Mouse (Mus musculus) forebrain, embryonic 13.5 days (tissue): ENCODE results near the gene Stxbp6. TPM values are rescaled to one million over a fixed set of nuclear protein-coding genes. Genes with fewer than 3 reads are reported as not detected.

ENCODE experiments used
- ATAC-seq: fragments of 200-750 bp; cut with Nextera tagmentation; 2 replicates; pipeline ENCODE4 v1.8.0; 2017
- H3K27ac ChIP-seq: fragments of 300-500 bp; sonication (generic); 2 replicates; pipeline ENCODE4 v1.5.1; 2015; ENCODE audit warnings: inconsistent platforms, mild to moderate bottlenecking, moderate library complexity
- H3K27me3 ChIP-seq: fragments of 300-500 bp; sonication (generic); 2 replicates; pipeline ENCODE4 v1.6.1; 2015; ENCODE audit warnings: mild to moderate bottlenecking, inconsistent platforms
- H3K36me3 ChIP-seq: fragments of 300-500 bp; sonication (generic); 2 replicates; pipeline ENCODE4 v1.6.1; 2015; ENCODE audit warnings: mild to moderate bottlenecking, inconsistent platforms; ENCODE audit not compliant: poor library complexity, severe bottlenecking
- H3K4me1 ChIP-seq: fragments of 300-500 bp; sonication (generic); 2 replicates; pipeline ENCODE4 v1.6.1; 2015; ENCODE audit warnings: inconsistent platforms
- H3K4me2 ChIP-seq: fragments of 300-500 bp; sonication (generic); 2 replicates; pipeline ENCODE4 v1.6.1; 2015; ENCODE audit warnings: inconsistent platforms, mild to moderate bottlenecking, moderate library complexity
- H3K4me3 ChIP-seq: fragments of 300-500 bp; sonication (generic); 2 replicates; pipeline ENCODE4 v1.5.1; 2015; ENCODE audit warnings: mild to moderate bottlenecking, inconsistent platforms
- H3K9ac ChIP-seq: fragments of 300-500 bp; sonication (generic); 2 replicates; pipeline ENCODE4 v1.6.1; 2015; ENCODE audit warnings: mild to moderate bottlenecking, inconsistent platforms
- H3K9me3 ChIP-seq: fragments of 300-500 bp; sonication (generic); replicated peaks from 2 replicates; pipeline ENCODE4 v1.6.1; 2016; ENCODE audit warnings: inconsistent platforms
- WGBS: fragments of 180-500 bp; shearing (Covaris S2); methylation state at CpG from one replicate; pipeline ENCODE4 v1.1.7; 2015; 5-methylcytosine and 5-hydroxymethylcytosine counted together
- polyA plus RNA-seq: library from polyadenylated mRNA; unstranded; fragments of >200 nt; fragmentation: Nextera tagmentation; extraction: Ambion mirVana; gene quantifications from 2 replicates; pipeline ENCODE4 v1.2.1, GENCODE M21; 2015

The Stxbp6 gene
- polyA plus RNA-seq, 1 experiment from 2014 or later, result 9.9 TPM

- H3K4me3 ChIP-seq, result no peak overlapping the region
- no peaks in the 10 kb centered on the region for H3K9me3 ChIP-seq
- H3K4me2 ChIP-seq, result no peak overlapping the region
- no peaks in the 10 kb centered on the region for H3K36me3 ChIP-seq
- no peak overlapping the region for H3K9ac ChIP-seq
- peaks cover 15% of the 10 kb centered on the region; the same call in 1 of the 2 replicates for H3K4me1 ChIP-seq
- no peak overlapping the region for H3K27ac ChIP-seq
- WGBS, result 56% methylated on average over 5 of the region's 5 CpGs
- ATAC-seq, result peak; percentile 91
- H3K27me3 ChIP-seq, result no peaks in the 10 kb centered on the region
Observed at GRCm38 (mm10) chr12:45013246-45013756, 61.2 kb downstream of the Stxbp6 start.

- 65% methylated on average over 11 of the region's 11 CpGs for WGBS
- Histone ChIP-seq H3K9ac (no peak overlapping the region), H3K36me3 (no peaks in the 10 kb centered on the region), H3K27me3 (no peaks in the 10 kb centered on the region), H3K4me3 (no peak overlapping the region), H3K4me1 (peaks cover 15% of the 10 kb centered on the region; the same call in 1 of the 2 replicates), H3K9me3 (no peaks in the 10 kb centered on the region), H3K27ac (no peak overlapping the region), H3K4me2 (no peak overlapping the region)
- ATAC-seq, result no peak
Observed at GRCm38 (mm10) chr12:45011436-45012089, 62.9 kb downstream of the Stxbp6 start.

- Histone ChIP-seq H3K4me2 (no peak overlapping the region), H3K27ac (no peak overlapping the region), H3K27me3 (no peaks in the 10 kb centered on the region), H3K9me3 (no peaks in the 10 kb centered on the region), H3K9ac (no peak overlapping the region), H3K4me3 (no peak overlapping the region), H3K36me3 (no peaks in the 10 kb centered on the region), H3K4me1 (peaks cover 15% of the 10 kb centered on the region; the same call in 1 of the 2 replicates)
- ATAC-seq, result no peak
Observed at GRCm38 (mm10) chr12:45011006-45011405, 63.5 kb downstream of the Stxbp6 start.

- H3K27ac ChIP-seq, result no peak overlapping the region
- peaks cover 15% of the 10 kb centered on the region; the same call in 1 of the 2 replicates for H3K4me1 ChIP-seq
- no peak overlapping the region for H3K9ac ChIP-seq
- H3K4me3 ChIP-seq, result no peak overlapping the region
- H3K9me3 ChIP-seq, result no peaks in the 10 kb centered on the region
- H3K36me3 ChIP-seq, result no peaks in the 10 kb centered on the region
- WGBS, result 92% methylated on average over 2 of the region's 2 CpGs
- no peaks in the 10 kb centered on the region for H3K27me3 ChIP-seq
- ATAC-seq, result no peak
- no peak overlapping the region for H3K4me2 ChIP-seq
Observed at GRCm38 (mm10) chr12:45009984-45010611, 64.4 kb downstream of the Stxbp6 start.

GRCm38 (mm10) chr12:45006569-45006968 lies 67.9 kb downstream of the Stxbp6 start:
- no peaks in the 10 kb centered on the region for H3K27me3 ChIP-seq
- H3K9ac ChIP-seq, result no peak overlapping the region
- ATAC-seq, result no peak
- H3K4me3 ChIP-seq, result no peak overlapping the region
- no peaks in the 10 kb centered on the region for H3K9me3 ChIP-seq
- peaks cover under 1% of the 10 kb centered on the region; the same call in 1 of the 2 replicates for H3K4me1 ChIP-seq
- no peaks in the 10 kb centered on the region for H3K36me3 ChIP-seq
- no peak overlapping the region for H3K27ac ChIP-seq
- WGBS, result 86% methylated on average over 2 of the region's 2 CpGs
- no peak overlapping the region for H3K4me2 ChIP-seq

- no peak overlapping the region for H3K4me2 ChIP-seq
- H3K9ac ChIP-seq, result no peak overlapping the region
- no peak overlapping the region for H3K4me3 ChIP-seq
- H3K9me3 ChIP-seq, result no peaks in the 10 kb centered on the region
- no peak for ATAC-seq
- no peaks in the 10 kb centered on the region for H3K36me3 ChIP-seq
- 92% methylated on average over 4 of the region's 4 CpGs for WGBS
- H3K27ac ChIP-seq, result no peak overlapping the region
- no peaks in the 10 kb centered on the region for H3K4me1 ChIP-seq
- H3K27me3 ChIP-seq, result no peaks in the 10 kb centered on the region
Observed at GRCm38 (mm10) chr12:45006049-45006448, 68.5 kb downstream of the Stxbp6 start.

GRCm38 (mm10) chr12:45001996-45002395 lies 72.5 kb downstream of the Stxbp6 start:
- H3K36me3 ChIP-seq, result no peaks in the 10 kb centered on the region
- H3K9ac ChIP-seq, result no peak overlapping the region
- H3K4me2 ChIP-seq, result no peak overlapping the region
- H3K9me3 ChIP-seq, result no peaks in the 10 kb centered on the region
- H3K27me3 ChIP-seq, result no peaks in the 10 kb centered on the region
- WGBS, result 87% methylated on average over 1 of the region's 1 CpGs
- no peak overlapping the region for H3K4me3 ChIP-seq
- no peak for ATAC-seq
- H3K27ac ChIP-seq, result no peak overlapping the region
- H3K4me1 ChIP-seq, result no peaks in the 10 kb centered on the region

GRCm38 (mm10) chr12:44997422-44997821 lies 77.1 kb downstream of the Stxbp6 start:
- Histone ChIP-seq H3K27me3 (no peaks in the 10 kb centered on the region), H3K4me3 (no peak overlapping the region)
- WGBS, result 92% methylated on average over 4 of the region's 4 CpGs

GRCm38 (mm10) chr12:44996897-44997296 lies 77.6 kb downstream of the Stxbp6 start:
- no peak overlapping the region for H3K27ac ChIP-seq
- 87% methylated on average over 3 of the region's 3 CpGs for WGBS
- H3K4me2 ChIP-seq, result no peak overlapping the region
- ATAC-seq, result no peak
- no peaks in the 10 kb centered on the region for H3K4me1 ChIP-seq
- no peak overlapping the region for H3K4me3 ChIP-seq
- no peaks in the 10 kb centered on the region for H3K9me3 ChIP-seq
- no peak overlapping the region for H3K9ac ChIP-seq
- no peaks in the 10 kb centered on the region for H3K36me3 ChIP-seq
- H3K27me3 ChIP-seq, result no peaks in the 10 kb centered on the region

More at GRCm38 (mm10) chr12:44997422-44997821, 77.1 kb downstream of the Stxbp6 start:
- no peak overlapping the region for H3K9ac ChIP-seq
- ATAC-seq, result no peak
- H3K4me1 ChIP-seq, result no peaks in the 10 kb centered on the region
- H3K4me2 ChIP-seq, result no peak overlapping the region
- H3K36me3 ChIP-seq, result no peaks in the 10 kb centered on the region
- no peaks in the 10 kb centered on the region for H3K9me3 ChIP-seq
- no peak overlapping the region for H3K27ac ChIP-seq

GRCm38 (mm10) chr12:44996274-44996673 lies 78.2 kb downstream of the Stxbp6 start:
- Histone ChIP-seq H3K9ac (no peak overlapping the region), H3K4me1 (no peaks in the 10 kb centered on the region), H3K4me3 (no peak overlapping the region), H3K9me3 (no peaks in the 10 kb centered on the region), H3K36me3 (no peaks in the 10 kb centered on the region), H3K27ac (no peak overlapping the region), H3K27me3 (no peaks in the 10 kb centered on the region), H3K4me2 (no peak overlapping the region)
- 77% methylated on average over 2 of the region's 2 CpGs for whole genome bisulfite sequencing
- ATAC-seq, result no peak

GRCm38 (mm10) chr12:44993391-44993790 lies 81.1 kb downstream of the Stxbp6 start:
- H3K36me3 ChIP-seq, result no peaks in the 10 kb centered on the region
- H3K4me1 ChIP-seq, result peaks cover 9% of the 10 kb centered on the region
- ATAC-seq, result no peak
- no peaks in the 10 kb centered on the region for H3K9me3 ChIP-seq
- H3K4me3 ChIP-seq, result no peak overlapping the region
- no peaks in the 10 kb centered on the region for H3K27me3 ChIP-seq
- 86% methylated on average over 3 of the region's 3 CpGs for WGBS
- no peak overlapping the region for H3K27ac ChIP-seq
- H3K9ac ChIP-seq, result no peak overlapping the region
- H3K4me2 ChIP-seq, result no peak overlapping the region

- Histone ChIP-seq H3K4me1 (peaks cover 9% of the 10 kb centered on the region), H3K27me3 (no peaks in the 10 kb centered on the region), H3K9me3 (no peaks in the 10 kb centered on the region), H3K9ac (no peak overlapping the region), H3K36me3 (no peaks in the 10 kb centered on the region), H3K4me3 (no peak overlapping the region), H3K27ac (no peak overlapping the region), H3K4me2 (no peak overlapping the region)
- no peak for ATAC-seq
- 88% methylated on average over 4 of the region's 4 CpGs for WGBS
Observed at GRCm38 (mm10) chr12:44992847-44993246, 81.7 kb downstream of the Stxbp6 start.
